Mouse (Mus musculus) CH12.LX (cell line): Measurements from ENCODE around the gene 4930564D02Rik. TPM values are rescaled to one million over a fixed set of nuclear protein-coding genes. Genes with fewer than 3 reads are reported as not detected.

Experiments used
- DNase-seq: peaks from one replicate; pipeline ENCODE4 v3.0.0-alpha.2; 2013; ENCODE audit errors: extremely low read depth
- H3K27ac ChIP-seq: 2 replicates; pipeline ENCODE4 v1.5.1; 2012; ENCODE audit warnings: low read depth, mild to moderate bottlenecking, control low read depth, moderate library complexity; ENCODE audit not compliant: insufficient read depth
- H3K27me3 ChIP-seq: replicated peaks from 2 replicates; pipeline ENCODE3; 2012; ENCODE audit warnings: inconsistent platforms
- H3K36me3 ChIP-seq, 2 experiments: replicated peaks in 1 of 2; 2 replicates each; pipeline versions ENCODE3 to v1.6.1; 2012; ENCODE audit warnings: inconsistent platforms in 1 of 2, low read length in 1 of 2, mild to moderate bottlenecking in 1 of 2, mixed read lengths in 1 of 2, moderate library complexity in 1 of 2; ENCODE audit not compliant: control insufficient read depth in 1 of 2, insufficient read depth in 1 of 2
- H3K4me1 ChIP-seq, 2 experiments: 2 replicates each; pipeline ENCODE4 v1.6.1; 2012; ENCODE audit warnings: inconsistent platforms in 1 of 2, moderate library complexity in 1 of 2; ENCODE audit not compliant: insufficient read depth in 2 of 2, control insufficient read depth in 1 of 2
- H3K4me2 ChIP-seq: 2 replicates; pipeline ENCODE4 v1.6.1; 2012; ENCODE audit warnings: low read depth, mild to moderate bottlenecking, control low read depth; ENCODE audit not compliant: poor library complexity, insufficient read depth, severe bottlenecking
- H3K4me3 ChIP-seq, 3 experiments: fragments of 150-350 bp in 1 of 3; sonication (generic) in 1 of 3; replicated peaks in 1 of 3; 2 replicates each; pipeline versions ENCODE3 to v1.5.1; 2011 to 2012; ENCODE audit warnings: low read depth in 2 of 3, low read length in 2 of 3, mild to moderate bottlenecking in 2 of 3, moderate library complexity in 2 of 3, control low read depth in 1 of 3, improper control_type of control experiment in 1 of 3, inconsistent platforms in 1 of 3, mixed read lengths in 1 of 3; ENCODE audit not compliant: poor library complexity in 1 of 3
- H3K79me2 ChIP-seq: replicated peaks from 2 replicates; pipeline ENCODE4 v1.6.1; 2012; ENCODE audit warnings: mild to moderate bottlenecking, moderate library complexity; ENCODE audit not compliant: control insufficient read depth, poor library complexity, insufficient read depth, severe bottlenecking; ENCODE audit errors: extremely low read depth
- H3K9ac ChIP-seq: 2 replicates; pipeline ENCODE4 v1.6.1; 2012; ENCODE audit warnings: low read depth, mild to moderate bottlenecking, control low read depth, moderate library complexity; ENCODE audit not compliant: insufficient read depth
- H3K9me3 ChIP-seq: replicated peaks from 2 replicates; pipeline ENCODE3; 2012; ENCODE audit warnings: low read length, inconsistent platforms, mixed read lengths
- BHLHE40 ChIP-seq: IDR thresholded peaks from 2 replicates; pipeline ENCODE4 v1.6.1; 2011; ENCODE audit warnings: mild to moderate bottlenecking, low read depth, low read length, improper control_type of control experiment
- CHD2 ChIP-seq: IDR thresholded peaks from 2 replicates; pipeline ENCODE4 v1.6.1; 2011; ENCODE audit warnings: low read length, improper control_type of control experiment
- ELF1 ChIP-seq: IDR thresholded peaks from 2 replicates; pipeline ENCODE4 v1.6.1; 2014; ENCODE audit warnings: low read depth, mild to moderate bottlenecking, inconsistent platforms, low read length, improper control_type of control experiment
- HCFC1 ChIP-seq: IDR thresholded peaks from 2 replicates; pipeline ENCODE4 v1.6.1; 2012; ENCODE audit warnings: low read depth, mild to moderate bottlenecking, inconsistent platforms, low read length, improper control_type of control experiment
- MAFK ChIP-seq: IDR thresholded peaks from 2 replicates; pipeline ENCODE4 v1.6.1; 2011; ENCODE audit warnings: low read length, improper control_type of control experiment; ENCODE audit not compliant: insufficient replicate concordance
- MAX ChIP-seq: IDR thresholded peaks from 2 replicates; pipeline ENCODE4 v1.6.1; 2011; ENCODE audit warnings: low read length, improper control_type of control experiment
- MXI1 ChIP-seq: IDR thresholded peaks from 2 replicates; pipeline ENCODE4 v1.6.1; 2011; ENCODE audit warnings: mild to moderate bottlenecking, low read depth, low read length, improper control_type of control experiment
- PAX5 ChIP-seq: IDR thresholded peaks from 2 replicates; pipeline ENCODE4 v1.6.1; 2012; ENCODE audit warnings: low read length, inconsistent platforms, mixed read lengths
- POLR2AphosphoS2 ChIP-seq: IDR thresholded peaks from 2 replicates; pipeline ENCODE4 v1.6.1; 2011; ENCODE audit warnings: low read depth, low read length, improper control_type of control experiment
- RAD21 ChIP-seq: IDR thresholded peaks from 2 replicates; pipeline ENCODE4 v1.6.1; 2011; ENCODE audit warnings: low read depth, mild to moderate bottlenecking, low read length, improper control_type of control experiment, moderate library complexity
- TCF12 ChIP-seq: IDR thresholded peaks from 2 replicates; pipeline ENCODE4 v1.6.1; 2014; ENCODE audit warnings: low read depth, mild to moderate bottlenecking, inconsistent platforms, low read length, improper control_type of control experiment
- dilution Hi-C: fragments of 300-500 bp; cut with MboI; formaldehyde crosslinking; loops from 2 replicates; pipeline ENCODE4 v1.14.3; 2020; ENCODE audit warnings: low sequenced_read_pairs; ENCODE audit not compliant: extremely low pct_unique_long_range_greater_than_20kb, extremely low pct_ligation_motif_present
- in situ Hi-C: fragments of 300-500 bp; cut with MboI; formaldehyde crosslinking; loops from 3 replicates; pipeline ENCODE4 v1.14.3; 2019; ENCODE audit warnings: low sequenced_read_pairs, low pct_ligation_motif_present, low pct_unique_long_range_greater_than_20kb, mixed read lengths
- polyA plus RNA-seq: library from polyadenylated mRNA; unstranded; fragments of >175 nt; gene quantifications from 2 replicates; pipeline ENCODE4 v1.2.1, GENCODE M21; 2012; ENCODE audit warnings: low read depth; ENCODE audit not compliant: insufficient read length
- total RNA-seq, 2 experiments: library from RNA; depleted of rRNA; stranded (reverse); fragments of 300-350 nt in 1 of 2; fragments of >200 nt in 1 of 2; gene quantifications; 2 replicates each; pipeline ENCODE4 v1.2.3; 2012 to 2014

Gene 4930564D02Rik
- total and polyA plus RNA-seq, 3 experiments, result not detected

GRCm38 (mm10) chr3:105052171-105052936 is 14.3 kb upstream of the 4930564D02Rik start:
- dilution Hi-C loops (no loop called here), in situ Hi-C loops (loop anchor here (10.0 kb wide), 1 partner anchor 268 kb away; the partner anchor contains the start of genes Fam19a3, Ppm1j and Rhoc)
- H3K9me3 ChIP-seq, result no peaks in the 10 kb centered on the region
- TF ChIP-seq TCF12, result no peak
- TF ChIP-seq BHLHE40, result no peak
- TF ChIP-seq MAX, result no peak
- TF ChIP-seq MXI1, result no peak
- no peak for TF ChIP-seq POLR2AphosphoS2
- TF ChIP-seq PAX5, result no peak
- H3K4me2 ChIP-seq, result peak overlapping the region; percentile 99
- peaks cover 8 to 17% of the 10 kb centered on the region in 2 experiments for H3K4me1 ChIP-seq
- H3K4me3 ChIP-seq, result peak overlapping the region; percentile 68 to 86 (median 68)
- no peaks in the 10 kb centered on the region for H3K36me3 ChIP-seq
- peaks cover 7% of the 10 kb centered on the region for H3K27me3 ChIP-seq
- H3K79me2 ChIP-seq, result no peaks in the 10 kb centered on the region
- DNase-seq, result no peak
- no peak overlapping the region for H3K27ac ChIP-seq
- H3K9ac ChIP-seq, result peak overlapping the region; percentile 46; the same call in 1 of the 2 replicates

- Histone ChIP-seq H3K79me2 (no peaks in the 10 kb centered on the region), H3K9ac (peak within 1 kb of the TSS; percentile 46), H3K4me1 (peaks cover 8 to 17% of the 10 kb centered on the region in 2 experiments), H3K27me3 (peaks cover 7% of the 10 kb centered on the region), H3K36me3 (no peaks in the 10 kb centered on the region), H3K27ac (no peak within 1 kb of the TSS), H3K4me3 (peak within 1 kb of the TSS; percentile 68 to 86 (median 68)), H3K4me2 (peak within 1 kb of the TSS; percentile 99), H3K9me3 (no peaks in the 10 kb centered on the region)
- peak; percentile 83 for DNase-seq
- dilution Hi-C loops (no loop called here), in situ Hi-C loops (loop anchor here (10.0 kb wide), 1 partner anchor 268 kb away; the partner anchor contains the start of genes Fam19a3, Ppm1j and Rhoc)
- peak; percentile 85 for TF ChIP-seq CHD2
- TF ChIP-seq MAFK, result no peak
- TF ChIP-seq ELF1, result 0 out of 2 replicates have a peak, but pooled peaks have one; percentile 23
- peak; percentile 26; the same call in 1 of the 2 replicates for TF ChIP-seq HCFC1
- TF ChIP-seq RAD21, result no peak
Observed at GRCm38 (mm10) chr3:105052937-105053697, 13.5 kb upstream of the 4930564D02Rik start, which contains the start of gene Cttnbp2nl. Gene Cttnbp2nl, minus strand, starts transcription at chr3:105053146.
